In genomic region chr1:191756520-191757199, GRCm38 (mm10) we compare ENCODE assay signal across 19 mouse cellular contexts. TPM values are rescaled to one million over a fixed set of nuclear protein-coding genes. Genes with fewer than 3 reads are reported as not detected.
A peak's percentile ranks its signal among the peaks of the same experiment; 100 is the strongest.
DNase-seq lines count a peak whose midpoint lies in the region; ATAC-seq lines count a peak whose summit lies in the region.
"Had no signal": no experiment of that assay in that cellular context is flagged by ENCODE, and none has a peak within 500 bp of the region (broad histone marks: within the 10 kb centered on the region; RNA-seq: fewer than 3 reads in every experiment).

No protein-coding gene starts in this region.

- DNase-seq in heart, adult 9 months (ENCODE audit: low spot score in 2 of 2) = peak; percentile 28 to 41
- DNase-seq in A20 (ENCODE audit: low read depth, low spot score) = peak; percentile 89
- no peak for DNase-seq in frontal cortex, postnatal 14 days (ENCODE audit: low spot score in 2 of 2)
- DNase-seq in urinary bladder, adult 2 months (ENCODE audit: low spot score) = no peak
- DNase-seq: adrenal gland, adult 2 months; cerebellum, adult 9-10 months; heart, postnatal 36 days; kidney, adult 11 months; layer of hippocampus, postnatal 36 days; right cerebral cortex, postnatal 4 days; thymus, adult 2 months had no signal

- no peak overlapping the region for H3K4me2 ChIP-seq in heart, embryonic 12.5 days
- H3K4me2 ChIP-seq in forebrain, embryonic 16.5 days (ENCODE audit: low read length) = no peak overlapping the region
- H3K4me2 ChIP-seq: embryonic facial prominence, embryonic 13.5 days; forebrain, embryonic 15.5 days had no signal

- 0 out of 2 replicates have a peak, but pooled peaks cover 6% of the 10 kb centered on the region for H3K9me3 ChIP-seq in heart, embryonic 12.5 days (replicated peaks)
- no peaks in the 10 kb centered on the region; the same call in 1 of the 2 replicates for H3K9me3 ChIP-seq in forebrain, embryonic 16.5 days (ENCODE audit: control insufficient read depth, low read length)
- H3K9me3 ChIP-seq: embryonic facial prominence, embryonic 13.5 days; forebrain, embryonic 15.5 days had no signal

- 87% methylated on average over 3 of the region's 3 CpGs for WGBS in heart, embryonic 12.5 days
- WGBS in forebrain, embryonic 16.5 days = 96% methylated on average over 3 of the region's 3 CpGs

- no peak overlapping the region for H3K9ac ChIP-seq in heart, embryonic 12.5 days
- H3K9ac ChIP-seq in forebrain, embryonic 16.5 days (replicated peaks; ENCODE audit: low read depth, low read length) = no peak overlapping the region
- H3K9ac ChIP-seq: embryonic facial prominence, embryonic 13.5 days; forebrain, embryonic 15.5 days had no signal

- H3K36me3 ChIP-seq in heart, embryonic 12.5 days = peaks cover 61% of the 10 kb centered on the region
- H3K36me3 ChIP-seq in forebrain, embryonic 16.5 days (ENCODE audit: control insufficient read depth, insufficient read depth) = peaks cover 9% of the 10 kb centered on the region

- H3K27me3 ChIP-seq in heart, embryonic 12.5 days (replicated peaks) = no peaks in the 10 kb centered on the region
- no peaks in the 10 kb centered on the region for H3K27me3 ChIP-seq in forebrain, embryonic 16.5 days (replicated peaks; ENCODE audit: control insufficient read depth, insufficient read depth, low read length)
- H3K27me3 ChIP-seq: embryonic facial prominence, embryonic 13.5 days; forebrain, embryonic 15.5 days had no signal

- no peak overlapping the region for H3K4me3 ChIP-seq in heart, embryonic 12.5 days
- no peak overlapping the region for H3K4me3 ChIP-seq in forebrain, embryonic 16.5 days (replicated peaks; ENCODE audit: low read length)
- H3K4me3 ChIP-seq: embryonic facial prominence, embryonic 13.5 days; forebrain, embryonic 15.5 days had no signal

- no peak for ATAC-seq in heart, embryonic 12.5 days (ENCODE audit: insufficient number of reproducible peaks, low FRiP score)
- peak; percentile 81 for ATAC-seq in common myeloid progenitor, adult 5-6 weeks (replicated peaks; ENCODE audit: low read depth, poor library complexity, severe bottlenecking)
- ATAC-seq in neutrophil, adult 5-6 weeks (ENCODE audit: extremely low read depth, insufficient number of reproducible peaks, low FRiP score, poor library complexity, severe bottlenecking) = peak; percentile 97
- no peak for ATAC-seq in forebrain, embryonic 16.5 days
- ATAC-seq: forebrain, embryonic 15.5 days; hindbrain, postnatal 0 days; midbrain, embryonic 16.5 days had no signal

- no peaks in the 10 kb centered on the region; the same call in 1 of the 2 replicates for H3K4me1 ChIP-seq in heart, embryonic 12.5 days (replicated peaks)
- H3K4me1 ChIP-seq in forebrain, embryonic 16.5 days (replicated peaks; ENCODE audit: control insufficient read depth, insufficient read depth, low read length) = no peaks in the 10 kb centered on the region
- H3K4me1 ChIP-seq: embryonic facial prominence, embryonic 13.5 days; forebrain, embryonic 15.5 days had no signal

- H3K27ac ChIP-seq in heart, embryonic 12.5 days (ENCODE audit: poor library complexity, severe bottlenecking) = no peak overlapping the region
- H3K27ac ChIP-seq in forebrain, embryonic 16.5 days (ENCODE audit: low read length) = no peak overlapping the region
- H3K27ac ChIP-seq: embryonic facial prominence, embryonic 13.5 days; forebrain, embryonic 15.5 days; hindbrain, postnatal 0 days had no signal

RNA-seq across cellular contexts. Expression of gene Lpgat1, which starts 39.0 kb away (rescaled TPM):
- polyA plus RNA-seq in heart, embryonic 12.5 days (2016; fragmentation: Nextera tagmentation; extraction: Ambion mirVana) = 64.8 and 67.4 TPM in 2 replicates
- 13.8 and 15.4 TPM in 2 replicates for total RNA-seq in common myeloid progenitor, adult 5-6 weeks (2017)
- 66.2 and 69.4 TPM in 2 replicates for total RNA-seq in neutrophil, adult 5-6 weeks (2017)
- polyA plus RNA-seq in forebrain, embryonic 16.5 days (2015; fragmentation: Nextera tagmentation; extraction: Ambion mirVana) = 30.3 and 31.9 TPM in 2 replicates
- polyA plus RNA-seq in urinary bladder, adult 2 months (2012; rRNA removed) = 30.0 and 33.1 TPM in 2 replicates

Comparison
In these comparisons a context has a peak if more than half of its experiments do, and no peak if none do; other contexts are left out.
1. DNase-seq: peak in heart, adult 9 months (2 of 2) and A20 (single experiment); none in frontal cortex, postnatal 14 days (0 of 2) and urinary bladder, adult 2 months (single experiment).
2. ATAC-seq: peak in common myeloid progenitor, adult 5-6 weeks (single experiment) and neutrophil, adult 5-6 weeks (single experiment); none in heart, embryonic 12.5 days (single experiment) and forebrain, embryonic 16.5 days (single experiment).